Comparison of ENCODE assay signal across 23 mouse cellular contexts in the genomic region with DNA sequence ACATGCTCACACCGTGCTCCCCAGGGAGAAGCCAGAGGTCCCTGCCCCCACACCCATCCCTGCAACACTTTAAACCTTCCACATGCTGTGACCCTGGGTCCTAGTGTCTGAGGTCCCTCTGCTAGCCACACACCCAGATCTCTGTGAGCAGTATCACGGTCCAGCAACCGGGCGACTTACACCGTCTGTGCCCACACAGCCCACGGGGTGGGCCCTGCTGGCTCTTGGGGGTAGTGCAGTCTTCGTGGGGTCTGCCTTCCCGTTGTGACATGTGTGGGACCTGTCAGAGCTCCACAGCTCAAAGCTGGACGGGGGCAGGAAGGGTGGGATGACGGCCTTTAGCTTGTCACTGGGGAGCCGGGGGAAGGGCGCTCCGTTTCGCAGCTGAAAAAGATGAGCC. TPM values are rescaled to one million over a fixed set of nuclear protein-coding genes. Genes with fewer than 3 reads are reported as not detected.
DNase-seq lines count a peak whose midpoint lies in the region; ATAC-seq and TF ChIP-seq lines count a peak whose summit lies in the region.
"Had no signal": no experiment of that assay in that cellular context is flagged by ENCODE, and none has a peak within 500 bp of the region (broad histone marks: within the 10 kb centered on the region; RNA-seq: fewer than 3 reads in every experiment).

No protein-coding gene starts in this region.

- H3K4me2 ChIP-seq in heart, postnatal 0 days (ENCODE audit: low read depth, low read length) = no peak overlapping the region
- H3K4me2 ChIP-seq in kidney, postnatal 0 days (ENCODE audit: low read length) = no peak overlapping the region
- H3K4me2 ChIP-seq in neural tube, embryonic 13.5 days = no peak overlapping the region
- H3K4me2 ChIP-seq: embryonic facial prominence, embryonic 13.5 days; forebrain, embryonic 12.5 days; kidney, embryonic 15.5 days; neural tube, embryonic 15.5 days had no signal

- no peaks in the 10 kb centered on the region for H3K4me1 ChIP-seq in heart, postnatal 0 days (ENCODE audit: control insufficient read depth, insufficient read depth)
- H3K4me1 ChIP-seq in kidney, postnatal 0 days (replicated peaks; ENCODE audit: insufficient read depth, low read length) = peaks cover 6% of the 10 kb centered on the region; the same call in 1 of the 2 replicates
- H3K4me1 ChIP-seq in neural tube, embryonic 13.5 days (replicated peaks) = peaks cover 17% of the 10 kb centered on the region
- H3K4me1 ChIP-seq: forebrain, embryonic 12.5 days had no signal

- peak; percentile 7; the same call in 1 of the 2 replicates for ATAC-seq in heart, postnatal 0 days (ENCODE audit: insufficient read depth, low read depth)
- peak; percentile 61; the same call in 1 of the 2 replicates for ATAC-seq in kidney, postnatal 0 days (replicated peaks; ENCODE audit: low FRiP score, low read depth)
- peak; percentile 24; the same call in 1 of the 2 replicates for ATAC-seq in neural tube, embryonic 13.5 days (ENCODE audit: low read depth)
- ATAC-seq in cerebellum, adult (ENCODE audit: insufficient number of reproducible peaks, low FRiP score, low TSS enrichment) = no peak
- ATAC-seq: CD4-positive, CD25-positive, alpha-beta regulatory T cell, adult 4 months; intestine, postnatal 0 days; lung, postnatal 0 days had no signal

- TF ChIP-seq EP300 in heart, postnatal 0 days (IDR thresholded peaks at IDR 0.05; ENCODE audit: low read depth) = no peak

- intact Hi-C loops in heart, postnatal 25 days (cut with DNase I) = loop anchor here (5.0 kb wide), 1 partner anchor 423 kb away; no protein-coding TSS in a partner anchor

- H3K27me3 ChIP-seq in heart, postnatal 0 days (ENCODE audit: control insufficient read depth, insufficient read depth, low read length) = no peaks in the 10 kb centered on the region
- no peaks in the 10 kb centered on the region for H3K27me3 ChIP-seq in kidney, postnatal 0 days (ENCODE audit: insufficient read depth, low read length)
- 0 out of 2 replicates have a peak, but pooled peaks cover 3% of the 10 kb centered on the region for H3K27me3 ChIP-seq in neural tube, embryonic 13.5 days
- H3K27me3 ChIP-seq: forebrain, embryonic 12.5 days; kidney, embryonic 15.5 days; neural tube, embryonic 15.5 days had no signal

- DNase-seq in heart, postnatal 0 days (ENCODE audit: low spot score) = no peak
- DNase-seq in heart, postnatal 25 days (ENCODE audit: low spot score) = no peak
- no peak for DNase-seq in kidney, postnatal 0 days (ENCODE audit: low spot score)
- DNase-seq in kidney, postnatal 4 days = no peak
- DNase-seq in neural tube, embryonic 10.5 days (ENCODE audit: extremely low spot score, low spot score) = no peak
- DNase-seq: adrenal gland, postnatal 36 days; cerebellum, adult 11-12 months; cerebellum, postnatal 14 days had no signal

- no peak for TF ChIP-seq CTCF in heart, postnatal 0 days (IDR thresholded peaks at IDR 0.05; ENCODE audit: low read depth)
- TF ChIP-seq CTCF in kidney, postnatal 0 days (IDR thresholded peaks at IDR 0.05; ENCODE audit: low read depth) = no peak

- H3K9me3 ChIP-seq in heart, postnatal 0 days (replicated peaks; ENCODE audit: control insufficient read depth, low read length) = no peaks in the 10 kb centered on the region
- H3K9me3 ChIP-seq in kidney, postnatal 0 days (replicated peaks; ENCODE audit: low read length) = no peaks in the 10 kb centered on the region
- H3K9me3 ChIP-seq in neural tube, embryonic 13.5 days = no peaks in the 10 kb centered on the region
- H3K9me3 ChIP-seq: embryonic facial prominence, embryonic 13.5 days; forebrain, embryonic 12.5 days; heart, embryonic 10.5 days; kidney, embryonic 15.5 days; neural tube, embryonic 15.5 days had no signal

- H3K27ac ChIP-seq in heart, postnatal 0 days (ENCODE audit: low read depth) = no peak overlapping the region
- H3K27ac ChIP-seq in kidney, postnatal 0 days = no peak overlapping the region
- no peak overlapping the region for H3K27ac ChIP-seq in neural tube, embryonic 13.5 days (replicated peaks)
- H3K27ac ChIP-seq: embryonic facial prominence, embryonic 13.5 days; forebrain, embryonic 12.5 days; kidney, embryonic 15.5 days; liver, embryonic 14.5 days; macrophage; neural tube, embryonic 15.5 days had no signal

- WGBS in heart, postnatal 0 days = 76% methylated on average over 14 of the region's 14 CpGs
- 68% methylated on average over 14 of the region's 14 CpGs for WGBS in kidney, postnatal 0 days
- 78% methylated on average over 14 of the region's 14 CpGs for WGBS in neural tube, embryonic 13.5 days

- H3K36me3 ChIP-seq in heart, postnatal 0 days (replicated peaks; ENCODE audit: control insufficient read depth, insufficient read depth, low read length) = 0 out of 2 replicates have a peak, but pooled peaks cover 12% of the 10 kb centered on the region
- peaks cover 24% of the 10 kb centered on the region for H3K36me3 ChIP-seq in kidney, postnatal 0 days (ENCODE audit: insufficient read depth, low read length)
- H3K36me3 ChIP-seq in neural tube, embryonic 13.5 days = peaks cover 37% of the 10 kb centered on the region

- H3K4me3 ChIP-seq in heart, postnatal 0 days (ENCODE audit: low read depth, low read length) = no peak overlapping the region
- no peak overlapping the region for H3K4me3 ChIP-seq in kidney, postnatal 0 days (replicated peaks; ENCODE audit: low read depth, low read length)
- H3K4me3 ChIP-seq in neural tube, embryonic 13.5 days = no peak overlapping the region
- H3K4me3 ChIP-seq: embryonic facial prominence, embryonic 13.5 days; erythroblast, embryonic 14.5 days; forebrain, embryonic 12.5 days; heart, embryonic 10.5 days; kidney, embryonic 15.5 days; left cerebral cortex, adult 2 months; myocyte; neural tube, embryonic 15.5 days had no signal

- no peak overlapping the region for H3K9ac ChIP-seq in heart, postnatal 0 days (replicated peaks; ENCODE audit: low read depth, low read length)
- H3K9ac ChIP-seq in kidney, postnatal 0 days (ENCODE audit: low read depth, low read length) = no peak overlapping the region
- no peak overlapping the region for H3K9ac ChIP-seq in neural tube, embryonic 13.5 days
- H3K9ac ChIP-seq: embryonic facial prominence, embryonic 13.5 days; forebrain, embryonic 12.5 days; kidney, embryonic 15.5 days; liver, embryonic 14.5 days; neural tube, embryonic 15.5 days had no signal

RNA-seq across cellular contexts. Expression of a gene that starts 21.7 kb away (rescaled TPM):
- total RNA-seq in heart, postnatal 0 days (2014; rRNA removed; ENCODE audit: low replicate concordance) = 0.99 and 1.4 TPM in 2 replicates
- 0.86 and 1.2 TPM in 2 replicates for polyA plus RNA-seq in heart, postnatal 0 days (2015; fragmentation: Nextera tagmentation; extraction: Ambion mirVana)
- total RNA-seq in heart, postnatal 25 days (2021) = 1 to 10 TPM; 3.5 to 3.6 TPM
- 6.4 TPM in 2 replicates for polyA plus RNA-seq in kidney, postnatal 0 days (2015; fragmentation: Nextera tagmentation; extraction: Ambion mirVana)
- polyA plus RNA-seq in neural tube, embryonic 13.5 days (2015; fragmentation: Nextera tagmentation; extraction: Ambion mirVana) = 4.4 and 4.8 TPM in 2 replicates
- polyA plus RNA-seq: CD4-positive, CD25-positive, alpha-beta regulatory T cell, adult 4 months; erythroblast, embryonic 14.5 days had no signal

RNA-seq across cellular contexts. Expression of a gene that starts 43.9 kb away (rescaled TPM):
- total RNA-seq in heart, postnatal 0 days (2014; rRNA removed; ENCODE audit: low replicate concordance) = 0.39 TPM in 1 of 2 replicates, not detected in the other
- polyA plus RNA-seq in heart, postnatal 0 days (2015; fragmentation: Nextera tagmentation; extraction: Ambion mirVana) = 0.03 and 0.07 TPM in 2 replicates
- under 1 TPM in 1 of 2 experiments, not detected in 1; 0.11 TPM for total RNA-seq in heart, postnatal 25 days (2021)
- 0.15 and 0.22 TPM in 2 replicates for polyA plus RNA-seq in kidney, postnatal 0 days (2015; fragmentation: Nextera tagmentation; extraction: Ambion mirVana)
- 4.3 and 5.0 TPM in 2 replicates for polyA plus RNA-seq in neural tube, embryonic 13.5 days (2015; fragmentation: Nextera tagmentation; extraction: Ambion mirVana)
- polyA plus RNA-seq: erythroblast, embryonic 14.5 days; lung, postnatal 0 days; myocyte had no signal

RNA-seq across cellular contexts. Expression of a gene that starts 56.2 kb away (rescaled TPM):
- total RNA-seq in heart, postnatal 0 days (2014; rRNA removed; ENCODE audit: low replicate concordance) = 0.70 and 1.9 TPM in 2 replicates
- polyA plus RNA-seq in heart, postnatal 0 days (2015; fragmentation: Nextera tagmentation; extraction: Ambion mirVana) = 1.1 and 1.4 TPM in 2 replicates
- under 1 TPM; 0.18 to 0.39 TPM for total RNA-seq in heart, postnatal 25 days (2021)
- polyA plus RNA-seq in kidney, postnatal 0 days (2015; fragmentation: Nextera tagmentation; extraction: Ambion mirVana) = 10.2 and 11.2 TPM in 2 replicates
- polyA plus RNA-seq in neural tube, embryonic 13.5 days (2015; fragmentation: Nextera tagmentation; extraction: Ambion mirVana) = 1.1 and 1.2 TPM in 2 replicates
- polyA plus RNA-seq: erythroblast, embryonic 14.5 days; myocyte had no signal
